Mouse (Mus musculus) C2C12 (cell line): ENCODE results near the gene Ntn1.

Source experiments
- CTCF ChIP-seq: IDR thresholded peaks from one replicate; pipeline ENCODE4 v1.5.1; 2011; ENCODE audit not compliant: control insufficient read depth, insufficient read depth, insufficient read length
- USF1 ChIP-seq: IDR thresholded peaks from one replicate; pipeline ENCODE4 v1.6.1; 2011; ENCODE audit warnings: low read depth, mild to moderate bottlenecking, control low read depth, moderate library complexity

DNA sequence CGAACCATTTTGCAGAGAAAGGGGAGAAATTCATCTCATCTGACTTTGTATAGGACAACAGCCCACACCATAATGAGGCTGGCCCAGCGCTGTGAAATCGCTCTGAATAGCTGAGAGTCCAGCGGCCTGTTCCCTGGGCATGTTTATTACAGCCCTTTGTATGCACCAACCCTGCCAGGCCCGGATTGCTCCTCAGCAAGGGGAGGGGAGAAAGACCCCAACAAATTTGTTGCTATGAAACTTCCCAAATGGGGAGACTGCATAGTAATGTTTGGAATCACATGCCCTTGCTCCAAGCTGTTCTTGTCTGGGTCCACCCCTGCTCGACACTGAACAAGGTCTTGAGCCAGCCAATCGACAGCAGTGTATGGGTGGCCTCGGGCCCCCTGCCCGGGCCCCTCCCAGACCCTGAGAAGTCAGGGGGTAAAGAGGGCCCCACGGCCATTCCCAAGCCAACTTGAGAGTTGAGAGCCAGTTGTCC, 126.3 kb downstream of the Ntn1 start:
- TF ChIP-seq CTCF (no peak), USF1 (no peak)
